ENCODE assay signal across 27 mouse cellular contexts in genomic region chr2:121895261-121895660, GRCm38 (mm10).
"Had no signal": no experiment of that assay in that cellular context is flagged by ENCODE, and none has a peak within 500 bp of the region (broad histone marks: within the 10 kb centered on the region; RNA-seq: fewer than 3 reads in every experiment).

No protein-coding gene starts in this region.

- H3K9ac ChIP-seq: heart, embryonic 13.5 days; heart, embryonic 15.5 days; hindbrain, embryonic 13.5 days; hindbrain, embryonic 15.5 days; kidney, embryonic 15.5 days; limb, embryonic 13.5 days; limb, embryonic 15.5 days; liver, embryonic 12.5 days; liver, embryonic 14.5 days had no signal

- H3K4me2 ChIP-seq: heart, embryonic 11.5 days; heart, embryonic 13.5 days; heart, embryonic 15.5 days; hindbrain, embryonic 13.5 days; hindbrain, embryonic 15.5 days; kidney, embryonic 15.5 days; limb, embryonic 13.5 days; limb, embryonic 15.5 days; liver, embryonic 12.5 days had no signal

- DNase-seq: gastrocnemius, adult 2 months; gastrocnemius, postnatal 25 days; heart, adult 11 months; heart, adult 2 months; heart, postnatal 14 days; heart, postnatal 36 days; kidney, adult 11 months; kidney, adult 2 months; kidney, adult 9 months; kidney, postnatal 14 days; kidney, postnatal 36 days; layer of hippocampus, adult 9-11 months; layer of hippocampus, postnatal 36 days; left cerebral cortex, postnatal 4 days had no signal

- ATAC-seq: hindbrain, postnatal 0 days; intestine, embryonic 16.5 days; liver, embryonic 12.5 days had no signal

- H3K4me3 ChIP-seq: gastrocnemius, adult 2 months; heart, adult 2 months; heart, embryonic 13.5 days; heart, embryonic 15.5 days; hindbrain, embryonic 13.5 days; hindbrain, embryonic 15.5 days; kidney, embryonic 15.5 days; limb, embryonic 13.5 days; limb, embryonic 15.5 days; liver, embryonic 12.5 days had no signal

- H3K4me1 ChIP-seq: heart, embryonic 13.5 days; heart, embryonic 15.5 days; hindbrain, embryonic 15.5 days; limb, embryonic 13.5 days; limb, embryonic 15.5 days; liver, embryonic 12.5 days had no signal

- H3K27me3 ChIP-seq: heart, embryonic 13.5 days; heart, embryonic 15.5 days; hindbrain, embryonic 13.5 days; hindbrain, embryonic 15.5 days; kidney, embryonic 15.5 days; limb, embryonic 13.5 days; limb, embryonic 15.5 days; liver, embryonic 12.5 days had no signal

- H3K36me3 ChIP-seq: heart, embryonic 13.5 days; heart, embryonic 15.5 days; hindbrain, embryonic 15.5 days; kidney, embryonic 15.5 days; limb, embryonic 13.5 days; limb, embryonic 15.5 days; liver, embryonic 12.5 days had no signal

- H3K9me3 ChIP-seq: heart, embryonic 13.5 days; heart, embryonic 15.5 days; hindbrain, embryonic 13.5 days; hindbrain, embryonic 15.5 days; kidney, embryonic 15.5 days; limb, embryonic 15.5 days had no signal

- H3K27ac ChIP-seq: gastrocnemius, adult 2 months; heart, adult 2 months; heart, embryonic 13.5 days; heart, embryonic 15.5 days; hindbrain, embryonic 13.5 days; hindbrain, embryonic 15.5 days; hindbrain, postnatal 0 days; kidney, embryonic 15.5 days; kidney, postnatal 0 days; limb, embryonic 13.5 days; limb, embryonic 15.5 days; liver, embryonic 12.5 days; liver, embryonic 14.5 days had no signal
